Mouse (Mus musculus) ES-CJ7 (cell line): Measurements from ENCODE around the gene Dnaaf5.

Experiments
- DNase-seq: peaks from one replicate; pipeline ENCODE4 v3.0.0; 2011; ENCODE audit warnings: low read depth, low spot score

The Dnaaf5 gene

DNA sequence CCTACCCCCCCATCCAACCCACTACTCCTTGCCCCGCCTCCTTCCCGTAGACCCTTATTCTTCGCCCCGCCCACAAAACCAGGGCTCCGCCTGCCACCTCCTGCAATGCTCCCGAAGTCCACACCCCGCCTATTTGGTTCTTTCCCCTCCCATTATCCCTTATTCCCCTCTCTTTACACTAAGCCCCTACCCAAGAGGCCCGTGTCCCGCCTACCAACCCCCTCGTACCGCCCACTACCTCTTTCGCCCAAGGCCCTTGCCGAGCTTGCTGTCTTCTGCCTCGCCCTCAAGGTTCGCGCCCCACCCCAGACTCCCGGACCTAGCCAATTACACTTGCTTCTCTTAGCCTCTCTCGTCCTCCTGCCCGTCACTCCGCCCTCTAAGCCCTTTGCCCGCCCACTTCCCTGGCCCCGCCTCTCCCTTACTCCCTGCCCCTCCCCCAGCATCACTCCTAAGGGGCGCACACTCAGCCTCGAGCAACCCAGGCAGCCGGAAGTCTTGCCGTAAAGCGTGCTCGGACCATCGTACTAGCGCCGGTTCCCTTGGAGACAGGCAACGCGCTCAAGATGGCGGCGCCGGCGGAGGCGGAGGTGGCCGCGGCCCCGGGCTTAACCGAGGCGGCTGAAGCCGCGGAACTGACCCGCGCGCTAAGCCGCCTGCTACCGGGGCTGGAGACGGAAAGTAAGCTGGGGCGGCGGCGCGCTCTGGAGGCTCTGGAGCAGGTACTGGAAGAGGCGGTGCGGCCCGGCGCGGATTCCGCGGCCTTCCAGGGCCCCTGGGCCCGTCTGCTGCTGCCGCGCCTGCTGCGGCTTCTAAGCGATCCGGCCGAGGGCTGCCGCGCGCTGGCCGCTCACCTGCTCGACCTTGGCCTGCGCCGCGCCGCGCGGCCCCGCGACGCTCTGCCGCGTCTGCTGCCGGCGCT is at the start of gene Dnaaf5, which contains the start of gene Prkar1b:
Dnaaf5 (plus strand) TSS at position 543 of the 922 bp plus-strand sequence.
Prkar1b (minus strand) TSS at position 321 of the 922 bp plus-strand sequence.
- peak; percentile 100 for DNase-seq

DNA sequence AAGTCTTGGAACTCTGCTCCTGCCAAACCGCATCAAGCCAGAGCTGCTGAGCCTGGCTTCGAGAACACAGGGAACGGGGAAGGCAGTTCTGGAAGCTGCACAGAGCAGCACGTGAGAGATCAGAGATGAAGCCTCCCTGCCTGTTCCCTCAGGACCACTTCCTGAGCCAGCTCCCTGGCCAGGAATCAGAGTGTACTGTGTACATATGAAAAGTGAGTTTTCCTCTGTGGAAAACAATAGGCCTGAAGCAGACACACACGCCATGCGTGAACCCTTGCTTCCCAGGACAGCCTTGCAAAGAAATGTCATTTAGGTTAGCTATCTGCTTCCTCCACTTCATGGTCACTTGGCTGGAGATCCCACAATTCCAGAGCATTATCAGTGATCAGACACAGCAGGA is 48.2 kb upstream of the Dnaaf5 start:
- no peak for DNase-seq

DNA sequence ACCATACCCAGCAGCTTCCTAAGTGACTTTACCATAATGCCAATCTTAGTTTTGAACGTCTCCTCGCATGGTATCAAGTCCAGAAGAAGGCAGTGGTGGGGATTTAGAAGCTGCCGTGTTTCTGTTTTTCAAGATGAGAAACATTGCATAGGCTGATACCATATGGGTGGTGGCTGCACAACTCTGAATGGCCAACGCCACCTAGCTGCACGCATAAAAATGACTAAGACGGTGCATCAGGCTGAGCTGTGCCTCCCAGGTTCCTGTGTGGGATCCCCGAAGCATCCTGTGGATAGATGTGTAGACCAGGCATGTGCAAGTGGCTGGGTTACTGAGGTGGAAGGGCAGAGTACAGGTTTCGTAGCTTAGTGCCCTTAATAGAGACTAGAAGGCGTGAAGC is 42.2 kb upstream of the Dnaaf5 start:
- no peak for DNase-seq

DNA sequence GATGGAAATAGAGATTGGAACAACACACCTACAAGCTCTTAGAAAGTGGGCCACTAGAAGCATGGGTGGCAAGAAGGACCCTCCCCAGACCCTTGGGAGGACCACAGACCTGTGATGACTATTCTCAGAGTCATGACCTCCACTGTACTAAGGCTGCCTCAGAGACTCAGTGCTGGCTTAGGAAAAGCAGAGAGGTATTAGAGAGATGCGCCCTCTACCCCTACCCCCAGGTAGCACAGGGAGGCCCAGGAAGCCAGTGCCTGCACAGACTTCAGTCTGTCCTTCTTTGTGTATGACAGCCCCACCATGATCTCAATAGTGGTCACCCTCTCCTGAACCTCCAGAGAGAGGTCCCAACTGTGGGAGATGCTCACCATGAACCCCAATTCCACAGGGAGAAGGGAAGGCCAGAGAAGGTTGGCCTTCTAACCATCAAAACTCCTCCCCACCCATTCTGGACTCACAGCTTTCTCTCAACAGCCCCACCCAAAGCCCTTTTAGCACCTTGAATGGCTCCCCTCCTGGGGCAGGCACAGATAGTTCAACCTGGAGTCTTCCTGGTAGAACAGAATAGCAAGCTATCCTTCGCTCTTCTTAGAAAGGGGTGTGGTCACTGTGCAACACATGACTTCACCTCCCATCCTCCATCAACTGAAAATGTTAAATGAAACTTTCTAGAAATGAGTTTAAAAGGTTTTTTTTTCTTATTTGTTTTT is 39.7 kb upstream of the Dnaaf5 start:
- peak; percentile 62 for DNase-seq

DNA sequence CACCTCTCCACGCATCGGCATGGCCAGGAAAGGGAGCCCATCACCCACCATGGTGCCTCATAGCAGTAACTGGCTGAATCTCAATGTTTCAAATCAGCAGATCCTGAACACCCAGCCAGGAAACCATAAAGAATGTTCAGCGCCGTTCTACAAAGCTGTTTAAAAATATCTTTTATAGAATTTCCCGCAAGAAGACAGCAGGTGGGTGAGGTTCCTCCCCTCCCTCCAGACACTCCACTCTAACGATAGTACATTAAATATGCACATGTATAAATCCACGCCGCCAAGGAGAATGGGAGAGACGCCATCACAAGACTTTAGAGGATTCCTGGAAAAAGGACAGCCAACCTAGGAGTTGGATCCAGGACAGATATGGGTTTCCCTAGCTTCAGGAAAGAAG is 38.0 kb upstream of the Dnaaf5 start:
- no peak for DNase-seq

DNA sequence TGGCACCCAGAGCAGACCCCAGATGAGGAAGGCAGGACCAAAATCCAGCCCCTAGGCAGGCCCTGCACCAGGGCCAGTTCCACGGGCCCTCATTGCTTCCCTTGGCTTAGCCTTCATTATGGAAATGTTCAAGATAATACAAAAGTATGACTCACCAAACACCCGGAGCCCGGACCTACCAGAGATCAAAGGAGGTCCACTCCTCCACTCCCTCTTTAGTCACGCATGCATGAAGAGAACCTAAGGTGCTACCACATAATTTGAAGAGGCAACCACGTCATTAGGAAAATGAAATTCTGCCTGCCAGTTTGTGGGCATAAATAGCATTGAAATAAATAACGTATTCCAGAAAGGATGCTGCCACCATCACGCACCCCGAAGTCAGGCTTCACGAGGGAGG is 37.6 kb upstream of the Dnaaf5 start:
- DNase-seq = no peak

DNA sequence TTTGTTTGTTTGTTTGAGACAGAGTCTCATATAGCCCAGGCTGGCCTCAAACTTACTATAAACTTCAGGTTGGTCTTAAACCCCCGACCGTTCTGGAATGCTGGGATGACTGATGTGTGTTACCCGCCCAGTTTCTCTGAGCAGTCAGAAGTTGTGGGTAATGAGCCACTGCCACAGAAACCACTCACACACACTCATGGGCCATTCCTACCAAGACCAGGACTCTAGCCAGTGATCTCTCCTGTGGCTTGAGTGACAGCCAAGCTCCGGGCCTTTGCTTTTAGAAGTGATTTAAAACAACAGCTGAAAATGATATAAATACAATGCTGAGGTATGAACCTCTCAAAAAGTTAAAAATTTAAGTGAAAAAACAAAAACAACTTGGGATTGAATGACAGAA is 35.1 kb upstream of the Dnaaf5 start:
- DNase-seq = no peak

DNA sequence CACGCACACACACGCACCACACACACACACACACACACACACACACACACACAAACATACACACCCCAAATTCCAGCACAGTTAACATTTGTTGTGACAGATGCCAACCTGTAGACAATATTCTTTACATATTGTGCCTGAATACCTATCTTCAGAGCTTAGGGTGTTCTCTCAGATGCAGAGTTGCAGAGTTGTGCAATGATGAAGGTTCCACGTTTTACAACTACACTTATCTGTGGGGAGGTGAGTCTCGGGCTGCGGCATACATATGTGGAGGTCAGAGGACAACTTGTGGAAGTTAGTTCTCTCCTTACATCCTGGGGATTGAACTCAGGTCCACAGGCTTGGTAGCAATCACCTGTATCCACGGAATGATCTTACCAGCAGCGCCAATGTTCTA is 34.5 kb upstream of the Dnaaf5 start:
- DNase-seq = no peak

DNA sequence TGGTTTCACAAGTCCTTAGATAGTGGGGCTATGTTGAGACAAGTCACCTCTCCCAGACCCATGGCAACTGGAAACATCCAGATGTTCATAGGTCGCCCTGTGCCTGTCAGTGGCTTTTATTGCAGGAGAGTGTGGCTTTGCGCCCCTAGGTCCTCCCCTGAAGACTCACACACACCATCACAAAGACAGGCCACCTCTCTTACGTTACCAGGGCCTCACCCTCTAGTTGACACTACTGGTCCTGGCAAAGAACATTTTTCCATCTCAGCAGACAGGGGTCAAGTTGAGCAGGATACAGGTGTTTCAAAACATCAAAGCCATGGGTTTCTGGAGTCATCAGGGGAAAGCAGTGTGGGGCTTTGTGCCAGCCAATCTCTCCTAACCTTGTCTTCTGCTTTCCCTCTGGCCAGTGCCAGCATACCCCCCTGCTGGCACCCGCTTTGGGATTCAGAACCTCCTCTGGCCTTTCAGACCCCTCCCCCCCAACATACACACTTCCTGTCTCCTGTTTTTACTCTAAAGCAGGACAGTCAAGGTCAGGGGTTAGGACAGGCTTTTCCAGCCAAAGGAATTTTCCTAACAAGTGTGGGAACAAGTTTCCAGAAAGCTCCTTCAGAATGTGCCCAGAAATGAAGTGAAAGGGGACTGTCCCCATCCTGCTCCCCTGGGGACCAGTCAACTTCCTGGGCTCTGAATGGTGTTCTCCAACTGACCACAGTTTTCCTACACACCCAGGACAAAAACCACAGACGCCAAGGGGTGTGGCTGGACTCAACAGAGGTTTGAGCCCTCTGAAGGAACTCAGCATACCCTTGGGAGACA is 31.7 kb upstream of the Dnaaf5 start:
- DNase-seq = no peak

DNA sequence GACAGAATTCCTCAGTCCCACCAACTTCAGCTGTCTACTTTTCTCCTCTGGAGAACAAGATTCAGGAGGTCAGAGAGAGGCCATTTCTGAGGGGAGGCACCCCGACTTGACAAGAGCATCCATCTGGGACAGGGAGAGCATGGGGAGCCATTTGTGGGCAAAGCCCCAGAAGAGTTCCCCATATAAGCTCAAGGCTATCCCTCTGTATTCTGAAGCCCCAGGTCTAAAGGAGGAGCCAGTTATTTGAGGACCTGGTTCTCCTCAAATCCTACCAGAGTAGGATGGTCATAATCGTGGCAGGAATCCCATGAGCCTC is 31.1 kb upstream of the Dnaaf5 start:
- DNase-seq = no peak

DNA sequence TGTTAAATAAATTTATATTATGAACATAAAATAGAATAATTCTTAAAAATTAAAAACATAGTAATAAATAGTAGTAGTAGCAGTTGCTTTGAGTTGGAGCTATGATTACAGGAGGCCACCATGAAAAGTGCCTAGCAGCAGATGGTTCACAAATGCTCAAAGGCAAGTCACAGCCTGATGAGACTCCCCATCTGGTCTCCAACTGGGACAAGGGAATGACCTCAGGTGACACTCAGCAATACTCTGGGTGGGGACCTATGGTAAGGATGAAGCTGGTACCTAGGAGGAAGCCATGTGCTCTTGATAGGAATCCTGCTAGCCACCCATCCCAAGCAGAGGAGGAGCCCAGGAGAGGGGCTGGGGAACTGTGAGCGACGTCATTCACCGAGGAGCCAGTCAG is 24.3 kb upstream of the Dnaaf5 start:
- no peak for DNase-seq

DNA sequence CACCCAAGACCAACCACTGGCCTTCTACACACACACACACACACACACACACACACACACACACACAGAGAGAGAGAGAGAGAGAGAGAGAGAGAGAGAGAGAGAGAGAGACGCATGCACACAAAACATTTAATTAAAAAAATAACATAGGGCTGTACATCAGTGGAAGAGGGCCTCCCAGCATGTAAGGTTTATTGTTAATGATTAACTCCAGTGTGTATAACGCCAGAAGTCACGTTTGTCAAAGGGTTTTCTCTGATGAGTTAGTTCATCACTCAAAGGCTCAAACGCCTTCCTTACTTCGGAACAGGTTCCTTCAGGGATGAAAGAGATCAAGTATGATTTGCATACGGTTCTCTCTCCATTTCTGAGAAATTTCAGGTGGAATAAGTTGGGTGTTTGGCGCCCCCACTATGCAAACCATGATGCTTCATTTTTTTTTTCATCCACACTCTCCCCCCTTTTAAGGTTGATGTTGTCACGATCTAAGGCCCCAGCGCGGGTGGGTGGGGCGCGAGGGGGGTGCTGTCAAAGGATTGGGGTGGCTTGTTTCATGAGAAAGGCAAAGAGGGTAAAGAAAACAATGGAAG is 21.5 kb upstream of the Dnaaf5 start:
- no peak for DNase-seq

DNA sequence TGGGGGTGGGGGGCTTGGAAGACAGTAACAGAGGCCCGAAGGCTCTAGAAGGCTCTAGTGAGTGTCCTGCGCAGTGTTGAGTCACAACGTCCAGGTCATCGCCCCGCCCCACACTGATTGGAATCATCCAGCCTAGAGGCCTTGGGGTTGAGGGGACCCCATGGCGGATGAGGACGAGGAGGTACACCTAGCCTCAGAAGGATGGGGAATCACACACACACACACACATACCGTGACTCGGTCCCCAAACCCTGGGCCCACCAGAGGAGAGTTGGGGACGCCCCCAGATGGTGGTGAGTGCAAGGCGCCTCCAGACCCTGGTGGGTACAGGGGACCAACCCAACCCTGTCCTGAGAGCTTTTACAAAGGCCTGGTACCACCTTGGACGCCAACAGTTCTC is 20.9 kb upstream of the Dnaaf5 start:
- no peak for DNase-seq

DNA sequence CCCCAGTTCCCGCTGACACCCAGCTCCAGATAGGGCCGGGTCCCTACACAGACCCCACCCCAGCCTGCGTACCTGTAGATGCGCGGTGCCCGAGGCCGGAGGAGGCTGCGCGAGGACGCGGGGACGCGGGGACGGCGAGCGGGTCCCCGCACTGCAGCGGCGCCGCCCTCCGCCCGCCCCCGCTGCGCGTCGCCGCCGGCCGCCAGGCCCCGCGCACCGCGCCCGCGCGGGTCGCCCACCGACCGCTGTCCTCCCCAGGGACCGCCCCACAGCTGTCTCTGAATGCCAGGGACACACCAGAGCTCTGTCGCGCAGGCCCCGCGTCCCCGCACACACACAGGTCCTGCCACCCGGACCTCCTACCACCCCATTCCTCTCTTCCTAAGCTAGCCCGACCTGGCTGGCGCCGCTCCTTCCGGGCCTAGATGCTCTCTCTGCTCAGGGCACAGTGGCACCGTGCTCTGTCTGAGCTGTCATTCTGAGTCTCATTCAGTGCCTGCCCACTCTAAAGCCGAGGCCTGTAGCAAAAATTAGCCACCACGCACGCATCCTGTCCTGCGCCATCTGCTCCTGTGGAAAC is 20.4 kb upstream of the Dnaaf5 start:
- no peak for DNase-seq

DNA sequence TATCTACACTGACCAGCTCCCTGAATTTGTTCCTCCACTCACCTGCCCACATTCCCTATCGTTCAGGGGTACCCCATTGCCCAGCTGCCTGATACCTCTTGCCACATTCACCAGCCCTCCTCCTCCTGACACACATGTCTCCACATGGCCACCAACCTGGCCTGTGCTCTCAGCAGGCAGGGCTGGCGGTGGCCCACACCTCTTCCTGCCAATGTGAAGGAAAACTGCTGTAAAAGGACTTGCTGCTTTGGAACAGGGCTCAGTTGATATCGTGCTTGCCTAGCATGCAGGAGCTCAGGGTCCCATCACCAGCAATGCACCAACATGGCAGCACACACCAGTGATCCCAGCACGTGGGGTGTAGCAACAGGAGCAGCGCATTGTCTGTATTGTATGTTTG is 19.7 kb upstream of the Dnaaf5 start:
- DNase-seq = no peak

DNA sequence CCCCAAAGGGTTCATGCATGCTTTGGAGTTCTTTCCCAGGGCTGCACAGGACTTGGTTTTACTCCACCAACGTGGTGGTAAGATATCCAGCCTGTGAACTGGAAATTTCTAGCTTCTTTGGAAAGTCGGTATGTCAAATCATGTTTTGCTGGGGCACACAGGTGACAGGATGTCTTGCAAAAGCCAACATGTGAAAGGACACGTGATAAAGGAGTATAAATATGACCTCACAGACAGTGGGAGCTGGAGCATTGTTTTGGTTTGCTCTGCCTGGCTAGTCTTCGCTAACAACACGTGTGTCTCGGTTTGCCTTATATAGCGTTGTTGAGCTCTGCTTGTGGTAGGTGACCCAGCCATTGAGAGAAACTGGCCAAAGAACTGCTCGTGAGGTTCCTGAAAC is 15.5 kb upstream of the Dnaaf5 start:
- no peak for DNase-seq

DNA sequence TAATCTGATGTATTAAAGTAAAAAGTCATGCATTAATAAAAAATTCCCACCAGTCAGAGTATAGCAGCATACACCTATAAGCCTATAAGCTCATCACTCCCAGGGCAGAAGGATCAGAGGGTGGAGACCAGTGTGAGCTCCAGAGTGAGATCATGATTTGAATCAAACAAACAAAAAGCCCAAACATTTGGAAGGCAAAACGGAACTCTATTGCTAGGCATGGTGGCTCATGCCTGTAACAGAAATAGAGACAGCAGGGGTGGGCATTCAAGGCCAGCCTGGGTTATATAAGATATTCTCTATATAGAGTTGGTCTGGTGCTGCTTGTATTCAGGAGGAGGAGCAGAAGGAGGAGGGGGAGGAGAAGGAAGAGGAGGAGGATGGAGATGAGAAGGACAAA is 13.7 kb upstream of the Dnaaf5 start:
- DNase-seq = no peak

DNA sequence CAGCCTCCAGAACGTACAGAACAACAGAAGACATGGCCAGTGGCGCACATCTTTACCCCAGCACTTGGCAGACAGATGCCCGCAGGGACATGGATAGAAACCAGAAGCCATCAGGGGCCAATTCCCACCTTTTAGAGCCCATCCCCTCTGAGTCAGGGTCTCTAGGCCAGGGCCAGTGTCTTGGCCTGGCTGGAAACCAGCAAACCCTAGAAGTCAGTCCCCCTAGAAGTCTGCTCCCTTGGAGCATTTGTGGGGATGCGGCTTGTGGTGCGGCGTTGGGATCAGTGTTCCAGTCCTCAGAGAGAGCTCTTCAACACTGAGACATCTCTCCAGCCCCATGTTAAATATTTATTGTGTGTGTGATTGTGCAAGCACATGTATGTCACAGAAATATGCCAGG is 12.8 kb upstream of the Dnaaf5 start:
- DNase-seq = no peak

DNA sequence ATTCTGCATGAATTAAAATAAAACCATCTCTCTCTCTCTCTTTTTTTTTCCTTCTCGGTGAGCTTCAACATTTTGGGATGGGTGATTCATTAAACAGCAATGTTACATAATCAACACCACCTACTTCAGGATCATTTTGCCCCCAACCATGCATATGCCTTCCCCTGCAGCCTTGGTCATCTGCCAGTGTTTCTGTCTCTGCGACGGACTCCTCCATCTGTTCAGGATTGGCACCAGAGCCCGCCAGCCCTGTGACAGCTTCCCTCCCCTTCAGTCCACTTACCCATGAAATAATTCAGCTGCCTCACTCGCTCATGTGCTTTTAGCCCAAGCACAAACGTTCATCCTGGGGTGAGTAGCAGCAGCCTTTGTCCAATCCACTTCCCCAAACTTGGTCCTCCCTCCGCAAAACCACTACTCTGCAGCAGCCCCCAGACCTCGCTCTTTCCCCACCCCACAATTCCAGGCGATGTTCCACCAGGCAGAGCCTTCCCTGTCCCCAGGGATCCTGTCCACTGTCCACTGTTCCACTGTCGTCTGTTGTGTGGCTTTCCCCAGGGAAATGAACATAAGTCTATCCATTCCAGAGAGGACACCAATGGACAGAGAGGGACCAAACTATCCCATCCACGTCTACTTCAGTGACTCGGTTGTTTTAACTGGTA is 11.6 kb upstream of the Dnaaf5 start:
- no peak for DNase-seq

DNA sequence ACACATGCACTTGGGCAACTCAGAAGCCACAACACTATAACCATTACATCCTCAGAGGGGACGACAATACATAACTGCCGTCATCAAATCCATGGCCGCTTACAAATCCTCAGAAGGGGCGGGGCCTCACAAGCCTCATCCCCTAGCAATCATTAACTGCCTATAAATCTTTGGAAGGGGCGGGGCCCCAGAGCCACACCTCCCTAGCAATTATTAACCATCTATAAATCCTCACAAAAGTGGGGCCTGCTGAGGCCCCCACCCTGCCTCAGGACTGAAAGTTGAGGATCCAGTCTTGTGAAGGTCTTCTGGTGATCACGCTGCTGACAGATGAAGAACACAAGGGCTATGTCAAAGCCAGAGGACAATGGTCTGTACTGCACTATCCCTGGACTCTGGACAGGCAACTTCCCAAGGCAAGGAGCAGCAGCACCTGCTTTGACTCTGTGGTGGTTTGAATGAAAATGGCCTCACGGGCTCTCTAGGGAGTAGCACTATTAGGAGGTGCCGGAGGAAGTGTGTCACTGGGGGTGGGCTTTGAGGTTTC is 11.0 kb upstream of the Dnaaf5 start:
- no peak for DNase-seq

DNA sequence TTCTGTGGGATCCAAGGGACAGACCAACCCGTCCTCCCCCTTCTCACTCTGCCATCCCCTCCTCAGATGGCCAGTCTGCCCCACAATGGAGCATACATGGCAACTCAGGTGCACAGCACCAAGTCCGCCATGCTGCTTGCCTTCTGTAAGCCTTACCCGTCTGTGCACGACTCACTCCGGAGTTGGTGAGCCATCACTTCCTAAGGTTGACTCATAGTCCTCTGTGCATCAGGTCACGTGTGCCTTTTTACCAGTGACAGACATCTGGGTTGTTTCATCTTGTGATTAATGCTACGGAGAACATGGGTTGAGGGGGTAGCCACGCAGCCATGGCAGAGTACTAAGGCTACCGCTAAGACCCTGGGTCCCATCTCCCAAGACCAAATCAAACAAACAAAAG is 9.4 kb upstream of the Dnaaf5 start:
- no peak for DNase-seq
